Mouse (Mus musculus): Measurements from ENCODE around the gene Stxbp3.
A peak's percentile ranks its signal among the peaks of the same experiment; 100 is the strongest.
"Not testable (repeated sequence)": the region's sequence is repeated elsewhere in the genome, so short reads cannot be mapped to it uniquely, and the experiment has no call there.

Stxbp3 gene

DNA sequence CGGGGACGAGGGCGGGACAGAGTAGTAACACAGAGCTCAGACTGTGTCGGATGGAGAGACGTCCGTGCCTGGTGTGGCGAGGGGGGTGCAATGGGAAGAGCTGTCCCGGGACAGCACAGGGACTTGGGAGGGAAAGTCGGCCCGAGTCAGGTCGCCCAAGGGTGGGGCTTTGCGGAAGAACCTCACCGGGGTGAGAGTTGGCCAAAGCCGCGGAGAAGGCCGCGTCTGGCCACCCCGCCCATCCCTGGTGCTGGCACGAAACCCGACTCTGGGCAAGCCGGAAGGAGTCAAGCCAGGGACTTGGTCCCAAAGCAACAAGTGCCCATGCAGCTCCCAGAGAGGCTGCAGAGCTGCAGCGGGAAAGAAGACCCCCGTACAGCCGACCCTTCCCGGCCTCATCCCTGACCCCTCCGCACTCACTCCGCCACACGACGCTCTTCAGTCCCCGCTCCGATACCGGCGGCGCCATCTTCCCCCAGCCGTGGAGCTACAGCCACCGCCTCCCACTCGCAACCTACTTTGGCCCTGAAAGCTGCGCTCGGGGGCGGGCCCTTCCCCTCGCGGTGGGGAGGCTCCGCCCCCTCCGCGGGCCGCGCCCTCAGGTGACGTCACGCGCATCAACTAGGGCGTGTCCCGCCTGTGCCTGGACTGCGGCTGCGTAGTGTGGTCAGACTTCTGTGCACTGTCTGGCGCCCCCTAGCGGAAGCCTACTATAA is at the start of gene Stxbp3:
Gene Stxbp3 (minus strand): TSS at position 527 of the 716 bp plus-strand sequence.
- peak; percentile 97 for DNase-seq

DNA sequence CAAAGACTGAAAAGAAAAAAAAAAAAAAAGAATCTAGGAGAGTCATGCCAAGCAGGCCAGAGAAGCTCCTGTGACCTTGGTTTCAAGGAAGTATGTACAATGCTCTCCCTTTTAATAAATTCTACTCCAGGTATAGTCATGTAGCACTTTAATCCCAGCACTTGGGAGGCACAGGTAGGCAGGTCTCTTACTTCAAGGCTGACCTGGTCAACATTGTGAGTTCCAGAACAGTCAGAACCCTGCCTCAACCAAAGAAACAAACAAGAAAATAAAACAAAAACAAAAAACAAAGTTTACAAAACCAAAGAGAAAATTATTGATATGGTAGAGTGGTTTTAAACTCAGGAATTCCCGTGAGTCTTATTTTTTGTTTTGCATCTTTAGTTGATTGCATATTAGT is 49.6 kb upstream of the Stxbp3 start, which contains the start of gene Fndc7:
Gene Fndc7 (minus strand): TSS at position 101 of the 400 bp plus-strand sequence.
- DNase-seq, result no peak

DNA sequence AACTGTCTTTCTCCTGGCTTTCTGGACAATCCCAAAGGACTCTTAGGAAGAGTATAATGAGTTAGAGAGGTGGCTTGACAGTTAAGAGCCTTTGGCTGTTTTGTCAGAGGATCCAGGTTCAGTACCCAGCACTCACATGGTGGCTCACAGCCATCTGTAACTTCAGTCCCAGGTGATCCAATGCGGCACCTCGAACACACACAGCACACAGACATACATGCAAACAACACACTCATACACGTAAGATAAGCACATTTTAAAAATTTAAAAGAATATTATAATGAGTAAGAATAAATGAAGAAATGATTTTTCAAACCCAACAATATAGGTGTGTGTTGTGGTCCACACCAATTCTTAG is 47.3 kb upstream of the Stxbp3 start:
- no peak for DNase-seq

DNA sequence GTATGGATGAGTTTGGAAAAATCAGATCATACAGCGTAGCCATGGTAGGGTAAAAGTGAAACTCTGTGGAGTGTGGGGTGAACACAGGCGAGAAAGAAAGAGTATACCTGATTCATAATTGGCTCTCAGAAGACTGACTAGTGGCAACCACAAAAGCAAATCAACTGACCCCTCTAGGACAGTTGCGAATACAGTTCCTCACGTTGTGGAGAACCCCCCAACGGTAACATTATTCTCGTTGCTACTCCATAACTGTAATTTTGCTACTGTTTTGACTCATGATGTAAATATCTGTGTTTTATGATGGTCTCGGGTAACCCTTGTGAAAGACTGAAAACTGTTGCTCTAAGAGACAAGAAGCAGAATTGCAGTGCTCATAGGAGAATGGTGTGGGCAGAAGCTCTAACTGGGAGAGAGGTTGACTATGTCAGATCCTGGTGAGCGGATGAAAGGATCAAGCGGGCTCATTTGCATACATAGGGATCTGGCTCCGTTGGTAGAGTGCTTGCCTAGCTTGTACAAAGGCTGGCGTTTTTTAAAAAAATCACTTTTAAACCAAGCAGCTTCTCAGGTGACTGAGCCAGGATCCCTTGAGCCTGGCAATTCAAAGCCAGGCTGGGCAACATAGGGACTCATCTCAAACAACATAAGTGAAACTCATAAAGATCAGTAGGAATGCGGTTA is 46.8 kb upstream of the Stxbp3 start:
- DNase-seq, result no peak

DNA sequence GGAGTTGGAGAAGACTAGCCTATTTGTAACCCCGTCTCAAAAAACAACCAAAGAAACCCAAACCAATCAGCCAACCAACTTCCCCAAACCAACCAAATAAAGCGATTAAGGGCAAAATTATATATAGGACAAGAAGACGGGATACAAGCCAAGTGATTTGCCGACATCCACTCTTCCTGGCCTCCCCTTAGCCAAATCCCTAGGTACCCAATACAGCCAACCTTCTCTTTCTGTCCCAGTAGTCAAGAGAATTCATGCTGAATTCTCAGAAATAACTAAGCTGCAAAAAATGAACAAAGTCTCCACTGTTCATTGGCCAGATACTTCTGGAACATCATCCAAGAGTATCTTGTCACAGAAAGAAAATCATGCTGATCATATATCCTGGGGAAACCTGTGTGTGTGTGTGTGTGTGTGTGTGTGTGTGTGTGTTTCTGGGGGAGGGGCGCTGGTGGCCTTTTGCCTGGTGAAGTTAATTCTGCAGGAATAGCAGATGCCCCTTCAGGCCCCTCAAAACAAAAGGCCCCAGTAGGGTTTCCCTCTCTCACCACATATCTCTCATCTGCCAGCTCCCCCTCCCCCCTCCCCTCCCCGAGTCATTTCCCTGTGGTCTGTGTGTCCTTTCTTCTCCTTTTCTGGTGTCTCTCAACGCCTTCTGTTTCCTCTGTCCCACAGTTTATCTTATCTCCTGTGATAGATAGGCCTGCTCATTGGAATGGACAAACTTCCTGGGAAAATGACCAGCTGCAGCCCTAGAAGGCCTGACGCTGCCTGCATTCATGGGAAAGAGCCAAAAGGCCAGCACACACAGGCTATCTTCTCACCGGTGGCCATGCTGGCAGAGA is 45.6 kb upstream of the Stxbp3 start:
- no peak for DNase-seq

DNA sequence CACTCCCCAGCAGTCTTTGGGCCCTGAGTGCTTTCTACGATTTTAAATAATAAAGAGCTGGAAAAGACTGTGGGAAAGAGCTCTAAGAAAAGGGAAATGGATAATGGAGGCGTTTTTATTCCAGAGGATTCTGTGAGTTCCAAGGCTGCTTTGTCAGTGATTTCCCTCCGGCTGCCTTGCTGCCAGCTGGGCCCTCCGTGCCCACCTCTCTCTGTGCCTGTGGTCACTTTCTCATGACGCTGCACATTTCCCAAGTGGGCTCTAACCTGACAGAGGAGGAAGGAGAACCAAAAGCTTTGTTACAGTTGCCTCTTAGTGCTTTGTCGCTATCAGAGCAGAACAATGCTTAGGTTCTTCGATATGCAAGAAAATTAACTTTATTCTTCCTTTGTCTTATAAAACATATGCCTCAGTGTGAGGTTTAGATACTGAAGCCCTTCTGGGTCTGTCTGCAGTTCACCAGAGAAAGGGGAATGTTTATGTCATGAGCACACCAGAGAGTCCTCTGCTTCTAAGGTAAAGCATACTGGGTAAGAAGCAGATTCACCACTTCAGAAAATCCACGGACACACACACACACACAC is 44.5 kb upstream of the Stxbp3 start:
- no peak for DNase-seq

DNA sequence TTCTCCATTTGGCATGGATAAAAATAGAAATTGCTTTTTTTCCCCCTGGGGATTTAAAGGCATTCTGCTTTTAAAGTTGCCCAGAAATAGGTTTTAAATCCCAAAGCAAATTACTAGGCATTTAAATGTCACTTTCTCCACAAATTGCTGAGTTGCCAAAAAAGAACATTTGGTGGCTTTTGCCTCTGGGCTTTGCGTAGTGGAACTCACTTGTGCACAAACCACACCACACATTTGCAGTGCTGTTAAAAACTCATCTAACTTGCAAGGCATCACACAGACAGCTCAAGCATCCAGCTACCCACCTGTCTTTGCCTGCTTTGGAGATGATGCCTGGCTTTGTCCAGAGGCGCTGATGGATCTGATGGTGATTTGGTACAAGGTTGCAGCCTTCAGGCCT is 42.7 kb upstream of the Stxbp3 start:
- DNase-seq, result no peak

DNA sequence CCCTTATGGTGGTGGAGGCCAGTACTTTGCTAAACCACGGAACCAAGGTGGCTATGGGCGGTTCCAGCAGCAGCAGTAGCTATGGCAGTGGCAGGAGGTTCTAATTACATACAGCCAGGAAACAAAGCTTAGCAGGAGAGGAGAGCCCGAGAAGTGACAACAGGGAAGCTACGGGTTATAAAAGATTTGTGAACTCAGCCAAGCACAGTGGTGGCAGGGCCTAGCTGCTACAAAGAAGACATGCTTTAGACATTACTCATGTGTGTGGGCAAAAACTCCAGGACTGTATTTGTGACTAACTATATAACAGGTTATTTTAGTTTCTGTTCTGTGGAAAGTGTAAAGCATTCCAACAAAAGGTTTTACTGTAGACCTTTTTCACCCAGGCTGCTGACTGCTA is 41.5 kb upstream of the Stxbp3 start:
- not testable (repeated sequence) for DNase-seq

DNA sequence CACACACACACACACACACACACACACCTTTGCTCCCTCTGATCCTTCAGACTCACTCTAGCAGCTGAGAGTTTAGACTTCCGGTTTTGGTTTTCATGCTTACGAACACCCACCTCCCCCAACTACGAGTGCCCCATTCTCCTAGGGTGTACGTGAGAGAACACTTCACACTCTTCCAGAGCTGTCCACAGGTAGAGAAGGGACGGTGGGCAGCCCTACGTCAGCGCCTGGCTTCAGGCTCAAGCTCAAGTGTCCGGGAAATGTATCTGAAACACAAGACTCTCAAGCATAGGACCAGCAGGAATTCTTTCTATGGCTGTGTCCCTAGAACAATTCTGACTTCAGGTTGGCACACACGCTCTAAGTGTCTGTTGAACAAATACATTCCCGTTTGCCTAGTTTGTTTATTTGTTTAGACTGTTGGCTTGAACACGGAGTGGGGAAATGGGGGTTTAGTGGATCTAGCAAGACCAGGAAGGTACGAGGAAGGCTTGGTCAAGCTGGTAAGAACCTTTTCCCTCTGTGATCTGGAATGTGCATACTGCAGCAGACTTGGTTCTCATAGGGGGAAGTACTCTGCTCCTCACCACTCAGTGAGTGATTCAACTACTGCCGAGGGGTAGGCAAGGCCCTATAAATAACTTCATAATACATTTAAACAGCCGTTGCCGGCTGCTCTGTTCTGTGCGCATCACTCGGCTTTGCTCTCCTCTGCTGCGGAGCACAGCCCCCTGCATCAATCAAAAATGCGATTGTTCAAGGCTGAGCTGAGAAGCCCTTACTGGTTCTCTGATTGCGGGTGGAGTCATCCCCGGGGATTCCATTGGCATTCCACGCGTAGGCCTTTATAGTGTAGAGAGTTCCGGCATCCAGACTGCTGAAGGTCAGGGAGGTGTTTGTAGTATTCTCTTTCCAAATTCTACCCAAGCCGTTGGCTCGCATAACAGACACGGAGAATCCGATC is 40.5 kb upstream of the Stxbp3 start:
- no peak for DNase-seq

DNA sequence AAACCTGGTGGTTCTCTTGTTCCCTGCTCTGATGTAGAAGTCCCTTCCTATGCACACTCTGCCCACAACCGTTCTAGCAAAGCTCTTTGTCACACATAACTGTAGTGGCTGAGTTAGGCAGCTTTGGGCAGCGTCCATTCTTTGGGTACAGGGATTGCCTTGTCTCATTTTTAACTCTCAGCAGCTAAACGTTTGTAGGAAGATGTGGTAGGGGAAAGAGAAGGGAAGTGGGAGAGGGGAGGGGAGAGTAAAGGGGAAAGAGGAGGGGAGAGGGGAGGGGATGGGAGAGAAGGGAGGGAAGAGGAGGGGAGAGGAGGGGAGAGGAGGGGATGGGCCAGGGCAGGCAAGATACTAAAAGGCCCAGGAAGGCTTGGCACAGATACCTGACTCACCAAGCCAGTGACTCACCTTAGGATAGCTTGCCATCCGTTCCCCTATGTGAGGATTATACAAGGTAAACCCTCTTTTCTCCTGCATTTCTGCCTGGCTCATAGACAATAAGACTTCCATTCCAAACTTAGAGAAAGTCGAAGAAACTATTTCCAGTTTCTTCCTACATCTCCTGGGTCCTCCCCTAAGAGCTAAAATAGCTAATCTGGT is 39.6 kb upstream of the Stxbp3 start:
- no peak for DNase-seq

DNA sequence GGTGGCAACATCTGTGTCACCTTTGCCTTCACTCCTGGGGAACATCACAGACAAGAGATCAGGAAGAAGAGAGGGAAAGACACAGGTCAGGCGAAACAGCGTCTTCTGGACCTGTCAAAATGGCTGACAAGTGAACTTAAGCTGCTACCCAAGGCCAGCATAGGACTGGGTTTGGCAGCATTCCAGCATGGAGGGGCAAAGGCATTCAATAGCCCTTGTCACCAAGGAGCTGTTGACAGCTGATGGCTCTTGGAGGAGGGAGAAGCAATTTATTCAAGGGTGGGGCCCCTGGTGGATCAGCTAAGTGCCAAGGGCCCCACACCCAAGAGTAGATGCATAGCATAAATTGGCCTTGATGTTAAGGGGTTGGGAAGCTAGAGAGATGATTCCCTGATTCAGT is 38.8 kb upstream of the Stxbp3 start:
- no peak for DNase-seq

DNA sequence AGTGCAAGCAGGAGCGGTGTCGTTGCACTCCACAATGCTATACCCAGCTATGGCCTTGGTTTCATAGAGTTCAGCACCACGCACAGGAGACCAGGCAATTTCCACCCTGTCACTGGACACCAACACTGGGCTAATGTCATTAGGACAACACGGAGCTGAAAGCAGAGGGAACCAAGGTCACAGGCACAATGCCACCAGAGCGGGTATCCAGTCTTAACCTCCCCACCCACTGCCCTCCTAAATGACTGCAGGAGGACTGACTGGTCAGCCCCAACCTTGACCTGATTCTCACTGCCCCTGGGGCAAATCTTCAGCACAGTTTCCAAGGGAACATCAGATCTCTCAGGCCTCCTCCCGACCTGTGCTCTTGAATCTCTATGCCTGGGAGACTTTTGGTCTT is 30.3 kb upstream of the Stxbp3 start:
- no peak for DNase-seq

DNA sequence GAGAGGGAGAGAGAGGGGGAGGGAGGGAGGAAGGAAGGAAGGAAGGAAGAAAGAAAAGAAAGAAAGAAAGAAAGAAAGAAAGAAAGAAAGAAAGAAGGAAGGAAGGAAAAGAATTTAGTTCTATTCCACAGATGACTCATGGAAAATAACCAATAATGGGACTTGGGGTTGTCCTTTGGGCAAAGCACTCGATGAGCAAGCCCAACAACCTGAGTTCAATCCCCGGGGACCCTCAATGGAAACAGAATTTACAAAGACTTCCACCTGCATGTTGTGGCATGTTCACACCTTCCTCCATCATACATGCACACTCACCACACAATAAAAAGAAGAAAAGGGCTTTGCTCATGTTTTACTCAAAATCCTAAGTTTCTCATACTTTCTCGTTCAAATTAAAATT is 27.1 kb upstream of the Stxbp3 start:
- DNase-seq, result no peak

DNA sequence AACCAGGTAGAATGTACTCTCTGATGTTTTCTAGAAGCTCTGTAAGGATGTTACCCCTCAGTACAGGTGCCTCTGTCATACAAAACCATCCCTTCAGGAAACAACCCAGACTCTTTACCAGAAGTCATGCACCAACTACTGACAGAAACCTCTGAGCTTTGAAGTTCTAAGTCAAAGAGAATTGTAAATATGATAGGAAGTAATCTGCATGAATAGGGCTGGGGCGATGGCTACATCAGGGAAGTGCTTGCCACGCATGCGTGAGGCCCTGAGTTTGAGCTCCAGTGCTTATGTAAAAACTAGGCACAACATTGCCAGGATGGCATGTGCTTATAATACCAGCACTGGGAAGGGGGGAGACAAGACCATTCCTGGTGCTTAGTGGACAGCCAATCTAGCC is 25.4 kb upstream of the Stxbp3 start:
- no peak for DNase-seq

DNA sequence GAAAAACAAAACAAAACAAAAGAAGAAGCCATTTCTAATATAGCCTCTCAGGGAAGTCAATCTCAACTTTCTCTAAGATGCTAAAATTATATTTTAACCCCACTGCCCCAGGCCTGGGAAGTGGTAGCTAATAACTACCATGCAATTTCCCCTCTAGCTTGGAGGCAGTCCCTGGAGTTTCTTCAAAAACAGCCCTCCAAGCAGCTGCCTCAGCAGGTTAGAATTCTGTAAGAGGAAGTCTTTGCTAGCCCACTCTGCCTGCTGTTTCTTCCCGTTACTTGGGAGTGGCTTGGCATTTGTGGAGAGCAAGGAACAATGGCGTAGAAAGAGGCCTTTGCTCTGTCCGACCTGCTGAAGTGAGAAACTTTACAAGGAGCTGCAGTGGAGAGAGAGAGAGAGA is 24.8 kb upstream of the Stxbp3 start:
- DNase-seq, result no peak

DNA sequence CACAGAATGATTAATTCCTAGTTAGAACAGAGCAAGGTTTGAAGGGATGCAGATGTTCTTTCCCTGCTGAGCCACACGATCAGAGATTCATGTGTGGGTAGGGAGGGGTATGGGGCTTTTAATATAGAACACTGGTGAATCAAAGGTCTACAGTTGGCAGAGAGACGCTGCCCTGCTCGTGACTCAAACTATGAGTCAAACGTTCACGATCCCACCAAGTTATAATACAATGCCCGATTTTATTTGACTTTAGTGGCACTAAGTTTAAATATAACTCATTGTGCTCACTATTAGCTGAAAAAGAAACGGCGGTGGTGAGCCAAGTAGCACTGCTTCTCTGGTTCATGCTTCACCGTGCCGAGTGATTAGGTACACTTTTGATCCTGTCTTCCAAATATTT is 22.8 kb upstream of the Stxbp3 start:
- DNase-seq, result no peak

DNA sequence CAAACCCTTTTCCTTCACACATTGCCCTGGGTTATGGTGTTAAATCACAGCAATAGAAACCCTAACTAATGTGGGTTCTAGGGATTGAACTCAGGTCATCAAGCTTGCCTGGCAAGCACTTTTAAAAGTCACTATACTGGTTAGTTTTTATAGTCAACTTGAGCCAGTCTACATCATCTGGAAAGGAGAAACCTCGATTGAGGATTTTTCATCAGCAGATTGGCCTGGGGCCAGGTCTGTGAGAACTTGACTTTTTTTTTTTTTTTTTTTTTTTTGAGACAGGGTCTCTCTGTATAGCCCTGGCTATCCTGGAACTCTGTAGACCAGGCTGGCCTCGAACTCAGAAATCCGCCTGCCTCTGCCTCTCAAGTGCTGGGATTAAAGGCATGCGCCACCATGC is 22.0 kb upstream of the Stxbp3 start:
- not testable (repeated sequence) for DNase-seq

DNA sequence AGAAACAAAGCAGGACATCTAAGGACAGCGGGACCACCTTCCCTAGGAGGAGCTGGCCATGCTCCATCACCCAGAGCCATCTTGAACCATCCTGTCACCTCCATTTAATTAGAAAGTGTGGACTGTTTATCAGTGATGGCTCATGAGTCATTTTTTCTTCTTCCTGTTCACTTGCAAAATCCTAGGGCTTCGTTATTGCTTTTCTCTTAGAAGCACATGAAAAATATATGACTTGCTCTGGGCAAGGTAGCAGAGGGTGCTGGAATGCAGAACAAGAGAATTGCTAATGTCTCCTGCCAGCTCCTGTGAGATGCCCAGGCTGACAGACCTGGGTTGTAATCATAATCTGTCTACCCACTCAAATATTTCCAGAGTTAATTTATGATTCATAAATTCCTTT is 20.5 kb upstream of the Stxbp3 start:
- no peak for DNase-seq

DNA sequence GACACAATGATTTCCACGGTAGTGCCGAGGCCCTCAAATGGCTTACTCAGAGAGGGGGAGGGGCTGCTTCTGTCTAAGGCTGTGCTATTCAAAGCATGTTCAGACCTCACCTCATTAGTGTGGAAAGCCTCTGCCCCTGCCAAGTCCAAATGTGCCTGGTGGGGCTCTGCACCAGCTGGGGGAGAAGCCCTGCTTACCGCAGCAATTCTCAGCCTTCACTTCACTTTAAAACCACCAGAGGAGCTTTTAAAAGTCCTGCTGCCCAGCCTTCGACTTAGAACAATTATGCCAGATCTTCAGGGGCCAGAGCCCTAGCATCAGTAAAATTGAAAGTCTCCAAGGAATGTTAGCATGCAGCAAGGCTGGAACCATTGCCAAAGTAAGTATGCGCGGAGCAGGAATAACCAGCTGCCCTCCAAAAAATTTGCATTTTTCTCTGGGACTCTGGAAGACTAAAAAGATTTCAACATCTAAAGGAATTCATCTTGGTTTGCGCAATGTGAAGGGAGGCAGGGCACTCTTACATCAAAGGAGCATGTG is 18.0 kb upstream of the Stxbp3 start:
- DNase-seq, result no peak

DNA sequence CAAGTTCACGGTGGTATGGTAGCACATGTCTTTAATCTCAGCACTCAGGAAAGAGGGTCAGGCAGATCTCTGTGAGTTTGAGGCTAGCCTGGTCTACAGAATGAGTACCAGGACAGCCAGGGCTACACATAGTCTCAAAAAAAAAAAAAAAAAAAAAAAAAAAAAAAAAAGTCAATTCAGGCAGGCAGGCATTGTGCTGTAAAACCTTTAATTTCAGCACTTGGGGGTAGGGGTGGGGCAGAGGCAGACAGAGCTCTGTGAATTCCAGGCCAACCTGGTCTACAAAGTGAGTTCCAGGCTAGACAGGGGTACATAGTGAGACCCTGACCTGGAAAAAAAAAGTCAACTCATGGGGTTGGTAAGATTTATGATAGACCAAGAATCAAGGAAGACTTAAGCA is 17.4 kb upstream of the Stxbp3 start:
- no peak for DNase-seq

DNA sequence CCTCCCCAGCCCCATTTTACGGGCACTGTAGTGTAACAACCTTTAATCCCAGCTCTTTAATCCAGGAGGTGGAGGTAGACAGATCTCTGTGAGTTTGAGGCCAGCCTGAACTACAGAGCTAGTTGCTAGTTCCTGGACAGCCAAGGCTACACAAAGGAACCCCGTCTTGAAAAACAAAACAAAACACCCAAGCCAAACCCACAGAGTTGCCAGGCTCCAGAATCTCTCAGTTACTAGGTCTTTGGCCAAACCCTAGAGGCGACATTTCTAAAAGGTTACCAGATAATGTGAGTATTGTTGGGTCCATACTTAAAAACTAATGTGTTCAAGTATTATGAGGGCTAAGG is 16.8 kb upstream of the Stxbp3 start:
- DNase-seq, result no peak

Measured in cerebellum, adult 11-12 months (tissue).